Mouse (Mus musculus) natural killer cell, adult 2 months (primary cell): ENCODE results near the gene Rab11fip3.

Experiments
- DNase-seq, 2 experiments: peaks; one replicate each; pipeline ENCODE4 v3.0.0; 2022; ENCODE audit warnings: low spot score in 2 of 2

The Rab11fip3 gene

DNA sequence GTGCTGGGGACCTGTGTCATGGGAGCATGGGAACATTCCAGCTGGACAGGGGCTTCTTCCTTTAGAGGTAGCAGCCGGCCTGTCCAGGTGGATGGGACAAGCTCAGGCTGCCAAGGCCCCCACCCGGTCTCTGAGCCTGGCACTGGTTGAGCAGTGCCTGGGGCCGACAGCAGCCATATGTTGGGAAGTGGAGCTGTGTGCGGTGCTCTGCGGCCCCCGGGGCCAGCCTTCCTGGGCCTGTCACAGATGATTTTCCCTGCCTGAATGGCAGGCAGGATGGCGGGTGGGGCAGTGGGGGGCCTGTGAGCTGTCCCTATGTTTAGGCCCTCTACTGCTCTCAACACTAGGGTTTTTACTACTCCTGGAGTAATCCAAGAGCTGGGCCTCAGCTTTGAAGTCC, 113.2 kb downstream of the Rab11fip3 start:
- DNase-seq: no peak

DNA sequence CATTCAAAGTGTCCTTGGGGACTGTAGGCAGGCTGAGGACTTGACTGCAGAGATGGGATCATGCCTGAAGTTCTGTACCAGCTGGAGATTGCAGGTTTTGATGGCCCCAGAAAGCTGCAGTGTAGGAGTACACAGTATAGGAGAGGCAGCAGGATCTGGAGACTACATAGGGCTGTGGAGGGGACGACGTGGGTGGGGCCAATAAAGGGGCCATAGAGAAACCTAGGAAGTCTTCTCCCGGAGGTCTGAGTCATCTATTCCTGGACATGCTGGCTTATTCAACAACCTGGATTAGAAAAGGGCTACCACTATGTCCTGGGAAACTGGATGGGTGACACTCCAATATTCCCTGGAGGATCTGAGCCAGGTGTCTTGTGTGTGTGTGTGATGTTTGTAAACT, 113.6 kb downstream of the Rab11fip3 start:
- no peak for DNase-seq

DNA sequence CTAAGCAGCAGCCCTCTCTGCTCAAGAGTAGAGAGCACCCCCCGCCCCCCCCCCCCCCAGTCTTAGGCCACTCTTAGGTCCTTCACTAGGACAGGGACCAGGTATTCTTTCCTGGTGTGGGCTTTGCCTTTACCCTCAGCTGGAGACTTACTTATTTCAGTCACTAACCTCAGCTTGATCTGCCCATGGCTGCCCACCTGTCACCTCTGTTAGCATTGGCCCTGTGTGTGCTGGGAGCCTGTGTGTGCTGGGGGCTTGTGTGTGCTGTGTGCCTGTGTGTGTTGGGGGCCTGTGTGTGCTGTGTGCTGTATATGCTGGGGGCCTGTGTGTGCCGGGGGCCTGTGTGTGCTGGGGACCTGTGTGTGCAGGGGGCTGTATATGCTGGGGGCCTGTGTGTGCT, 114.7 kb downstream of the Rab11fip3 start:
- DNase-seq: no peak

DNA sequence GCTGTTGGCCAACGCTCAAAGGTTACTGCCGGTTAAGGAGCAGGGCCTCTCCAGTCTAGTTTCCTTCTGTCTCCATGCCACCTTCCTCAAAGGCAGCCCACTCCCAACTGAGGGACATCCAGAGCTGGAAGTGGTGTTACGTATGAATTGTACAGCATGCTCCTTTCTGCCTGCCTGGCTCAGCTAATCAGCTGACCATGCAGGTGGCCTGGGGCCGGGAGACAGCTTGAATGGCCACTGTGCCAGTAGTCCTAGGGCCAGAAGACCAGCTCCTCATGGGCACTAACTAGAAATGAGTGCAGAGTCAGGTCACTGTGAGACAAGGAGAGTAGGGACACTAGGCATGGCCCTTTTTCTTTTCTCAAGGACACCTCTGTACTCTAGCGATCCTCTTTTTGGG, 116.2 kb downstream of the Rab11fip3 start:
- no peak for DNase-seq

DNA sequence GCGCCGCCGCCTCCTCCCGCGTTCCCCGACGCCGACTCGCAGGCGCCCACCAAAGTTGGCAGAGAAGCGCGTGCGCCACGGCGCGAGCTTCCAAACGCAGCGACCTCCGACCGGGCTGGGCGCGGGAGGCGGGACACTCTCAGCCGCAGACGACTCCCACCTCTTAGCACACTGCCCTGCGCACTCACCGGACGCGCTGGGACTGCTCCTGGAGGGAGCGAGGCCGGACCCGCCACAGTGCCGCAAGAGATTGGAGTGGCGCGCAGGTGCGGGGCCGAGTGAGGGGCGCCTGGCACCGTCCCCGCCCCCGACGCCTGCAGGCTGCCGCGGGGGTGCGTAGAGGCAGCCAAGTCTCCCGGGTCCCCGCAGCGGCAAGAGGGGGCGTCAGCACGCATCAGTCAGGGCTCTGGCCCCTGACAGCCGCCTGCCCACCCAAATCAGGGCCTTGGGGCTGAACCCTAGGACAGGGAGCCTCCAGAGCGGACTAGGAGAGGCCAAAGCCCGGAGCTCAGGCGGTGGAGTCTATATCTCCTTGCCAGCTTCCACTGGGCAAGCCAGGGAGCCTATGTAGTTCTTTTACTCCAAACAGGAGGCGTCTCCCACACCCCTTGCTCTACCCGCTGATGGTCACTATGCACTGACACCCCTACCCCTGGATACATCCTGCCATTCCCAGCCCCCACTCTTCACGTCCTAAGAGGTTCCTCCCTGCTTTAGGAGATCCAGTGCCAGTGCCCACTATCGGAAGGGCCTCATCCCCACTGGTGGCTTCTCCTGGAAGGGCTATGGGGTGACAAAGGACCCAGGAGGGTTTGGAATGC, 117.3 kb downstream of the Rab11fip3 start, which contains the start of gene A930017K11Rik:
Gene A930017K11Rik, minus strand, starts transcription at position 763 of the 821 bp plus-strand sequence.
- DNase-seq: no peak

DNA sequence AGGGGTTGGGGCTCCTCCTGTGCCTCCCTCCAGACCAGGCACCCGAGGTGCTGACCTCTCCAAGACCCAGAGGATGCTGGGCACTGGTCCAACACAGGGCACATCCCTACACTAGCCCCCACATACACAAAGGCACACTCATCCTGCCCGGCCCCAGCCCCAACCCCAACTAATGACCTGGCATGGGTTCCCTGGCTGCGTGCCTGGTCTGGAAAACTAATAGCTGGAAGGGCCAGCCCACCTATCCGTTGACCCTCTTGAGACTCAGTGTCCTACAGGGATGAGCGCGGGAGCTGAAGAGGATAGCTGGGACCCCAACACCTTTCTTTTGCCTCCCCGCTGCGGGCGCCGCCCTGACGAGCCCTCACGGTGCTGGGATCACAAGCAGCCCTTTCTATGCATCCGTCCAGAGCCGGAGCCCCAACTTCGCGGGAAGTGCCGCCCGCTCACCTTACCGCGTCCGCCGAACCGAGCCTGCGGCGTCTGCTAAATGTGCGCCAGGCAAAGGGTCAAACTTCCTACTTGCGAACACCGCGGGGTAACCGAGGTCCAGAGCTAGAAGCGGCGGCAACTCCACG, 118.0 kb downstream of the Rab11fip3 start:
- DNase-seq: no peak

DNA sequence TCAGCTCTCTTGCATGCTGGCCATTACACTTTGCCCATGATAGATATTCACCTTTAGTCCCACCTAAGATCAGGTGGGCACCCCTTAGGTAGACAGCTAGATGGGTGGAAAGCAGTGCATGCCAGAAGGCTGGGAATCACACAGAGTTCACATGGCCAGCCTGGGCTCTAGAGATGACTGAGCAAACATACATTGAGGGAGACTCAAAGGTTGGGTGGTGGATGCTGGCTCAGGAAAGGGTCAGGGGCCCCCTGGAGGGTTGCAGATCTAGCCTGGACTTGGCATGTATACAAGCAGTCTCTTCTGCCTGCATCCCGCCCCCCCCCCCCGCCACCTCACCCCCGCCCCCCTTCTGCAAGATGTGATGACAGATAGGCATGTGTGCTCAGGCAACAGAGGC, 118.6 kb downstream of the Rab11fip3 start:
- DNase-seq: no peak

DNA sequence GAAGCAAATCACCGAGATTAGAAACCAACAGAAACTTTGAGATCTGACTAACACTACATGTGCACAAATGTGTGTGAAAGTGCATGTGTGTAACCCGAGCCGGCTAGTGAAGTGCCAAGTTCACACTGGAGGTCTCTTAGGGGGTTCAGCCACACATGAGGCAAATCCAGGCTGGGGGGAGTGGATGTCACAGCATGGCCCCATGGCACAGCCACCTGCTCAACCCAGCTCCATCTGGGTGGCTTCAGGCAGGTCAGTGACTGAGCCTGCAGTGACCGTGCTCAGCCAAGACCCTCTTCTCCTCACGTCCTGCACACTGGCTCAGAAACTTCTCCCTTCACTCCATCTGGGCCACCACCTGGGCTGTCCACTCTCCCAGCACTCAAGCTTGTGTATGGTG, 119.4 kb downstream of the Rab11fip3 start:
- no peak for DNase-seq

DNA sequence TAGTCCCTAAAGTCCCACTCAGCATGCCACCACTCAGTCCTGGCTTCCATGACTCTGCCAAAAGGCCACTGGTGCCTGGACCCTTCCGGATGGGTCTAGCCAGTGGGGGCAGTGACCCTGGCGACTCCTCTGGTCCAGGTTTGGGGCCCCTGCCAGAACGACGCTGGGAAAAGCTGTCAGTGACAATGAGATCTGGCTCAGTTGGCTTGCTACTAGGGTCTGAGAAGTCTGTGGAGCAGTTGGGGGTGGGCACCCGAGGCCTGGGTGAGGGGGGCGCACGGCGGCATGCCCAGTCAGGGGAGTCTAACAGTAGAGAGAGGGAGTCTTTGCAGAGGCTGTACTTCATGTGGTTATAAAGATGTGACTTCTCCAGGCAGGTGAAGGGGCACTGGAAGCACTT, 121.3 kb downstream of the Rab11fip3 start:
- no peak for DNase-seq

DNA sequence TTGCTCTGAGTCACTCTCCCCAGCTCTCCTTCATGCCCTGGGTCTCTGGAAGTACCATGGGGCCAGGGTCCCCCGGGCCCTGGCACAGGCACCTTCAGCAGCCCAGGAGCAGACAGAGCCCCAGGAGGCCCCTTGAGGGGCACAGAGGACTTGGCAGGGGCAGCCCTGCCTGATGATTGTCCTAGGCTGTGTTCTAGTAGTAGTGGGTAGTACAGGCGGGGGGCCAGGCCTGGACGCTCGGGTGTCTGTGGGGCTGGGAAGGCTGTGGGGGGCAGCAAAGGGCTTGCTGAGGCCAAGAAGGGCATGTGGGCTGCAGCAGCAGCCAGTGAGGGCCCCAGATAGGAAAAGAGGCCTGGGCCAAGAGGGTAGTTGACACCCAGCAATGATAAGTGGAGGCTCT, 121.8 kb downstream of the Rab11fip3 start:
- no peak for DNase-seq

DNA sequence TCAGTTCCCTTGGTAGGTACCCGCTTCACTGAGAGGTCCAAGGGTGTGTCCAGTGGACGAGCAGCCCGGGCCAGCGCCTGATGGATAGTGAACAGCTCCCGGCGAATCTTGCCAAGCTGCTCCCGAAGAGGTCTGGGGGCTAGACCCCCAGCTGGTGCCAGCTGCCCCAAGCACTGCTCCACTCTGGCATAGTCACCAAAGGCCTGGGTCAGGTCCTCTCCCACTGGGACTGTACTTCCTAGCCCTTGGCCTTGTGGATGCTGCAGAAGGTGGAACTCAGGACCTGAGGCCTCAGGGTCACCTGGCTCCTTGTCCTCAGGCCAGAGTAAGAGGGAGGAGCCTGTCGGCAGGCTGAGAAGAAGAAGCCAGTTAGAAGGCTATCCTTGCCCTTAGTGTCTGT, 122.5 kb downstream of the Rab11fip3 start:
- no peak for DNase-seq

DNA sequence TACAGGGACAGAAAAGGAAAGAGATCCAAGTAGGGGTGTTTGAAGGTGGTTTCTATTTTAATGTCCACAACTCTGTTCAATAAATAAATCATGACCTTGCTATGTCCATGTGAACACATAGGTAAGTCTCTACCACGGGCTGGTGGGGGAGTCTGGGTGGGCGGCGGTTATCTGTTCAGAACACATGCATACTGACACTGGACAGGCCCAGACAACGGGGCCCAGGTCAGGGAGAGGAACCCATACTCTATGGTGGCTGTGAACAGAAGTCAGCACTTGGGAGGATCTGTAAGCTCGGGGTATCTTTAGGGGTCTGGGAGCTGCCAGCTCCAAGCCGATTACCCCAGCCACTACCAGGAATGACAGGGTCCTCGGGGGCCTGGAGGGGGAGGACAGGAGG, 123.0 kb downstream of the Rab11fip3 start:
- DNase-seq: no peak

DNA sequence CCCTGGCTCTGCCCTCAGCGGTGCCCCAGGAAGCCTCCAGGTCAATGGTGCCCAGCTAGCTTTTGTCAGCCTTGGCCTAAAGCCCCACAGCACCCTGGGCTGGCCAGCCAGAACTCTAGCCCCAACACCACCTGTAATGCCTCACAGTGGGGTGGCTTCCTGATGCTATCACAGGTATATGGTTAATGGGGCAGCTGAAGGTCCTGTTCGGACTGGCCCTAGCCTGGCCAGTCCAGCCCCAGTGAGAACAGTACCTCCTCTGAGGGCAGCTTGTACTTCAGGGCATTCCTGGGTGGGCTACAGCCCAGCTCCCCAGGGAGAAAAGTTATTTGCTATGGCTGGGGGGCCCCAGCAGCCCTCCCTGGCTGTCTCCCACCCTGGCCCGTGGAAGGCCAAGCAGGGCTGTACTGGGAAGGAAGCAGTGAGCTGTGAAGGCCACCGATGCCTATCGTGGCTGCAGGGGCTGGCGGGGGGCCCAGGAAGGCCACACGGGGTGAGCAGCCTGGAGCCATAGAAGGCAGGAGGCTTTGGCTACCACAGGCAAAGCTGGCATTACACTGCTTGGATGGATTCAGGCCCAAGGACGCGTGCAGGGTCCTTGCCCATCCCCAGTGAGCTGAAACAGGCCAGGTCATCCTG, 123.7 kb downstream of the Rab11fip3 start:
- DNase-seq: no peak

DNA sequence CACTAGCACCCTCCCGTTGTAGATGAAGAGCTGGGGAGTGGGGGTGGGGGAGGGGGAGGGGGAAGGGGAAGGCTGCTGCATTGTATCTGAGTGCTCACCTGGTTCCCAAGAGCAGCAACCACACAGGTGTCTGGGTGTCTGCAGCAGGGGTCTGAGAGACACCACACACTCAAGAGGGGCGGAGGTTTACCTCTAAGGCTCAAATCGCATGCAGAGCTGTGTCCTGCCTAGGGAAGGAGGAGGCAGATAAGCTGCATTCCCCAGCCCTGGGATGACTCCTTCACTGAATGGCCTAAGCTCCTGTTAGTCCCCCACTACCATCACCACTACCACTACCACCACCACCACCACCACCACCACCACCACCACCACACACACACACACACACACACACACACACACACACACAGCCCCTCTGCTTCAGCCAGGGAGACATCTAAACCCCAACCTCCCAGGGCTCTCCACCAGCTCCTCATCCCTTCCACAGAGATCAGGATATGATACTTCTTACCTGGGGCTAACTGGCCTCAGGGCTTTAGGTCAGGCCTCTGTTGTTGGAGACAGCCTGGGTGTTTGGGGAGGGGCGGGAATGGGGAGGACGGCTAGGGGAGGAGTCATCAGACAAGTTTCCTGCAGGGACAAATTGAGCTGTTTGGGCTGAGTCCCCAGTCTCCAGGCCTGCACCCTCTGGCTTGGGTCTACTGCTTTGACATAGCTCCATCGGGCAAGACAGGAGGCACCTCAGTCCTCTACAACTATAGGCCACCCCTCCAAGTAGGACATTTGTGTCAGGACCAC, 124.8 kb downstream of the Rab11fip3 start, which contains the start of the genes Pigq and Nhlrc4:
Gene Pigq, minus strand, starts transcription at position 571 of the 798 bp plus-strand sequence.
Gene Nhlrc4, minus strand, starts transcription at position 596 of the 798 bp plus-strand sequence.
- DNase-seq: no peak

DNA sequence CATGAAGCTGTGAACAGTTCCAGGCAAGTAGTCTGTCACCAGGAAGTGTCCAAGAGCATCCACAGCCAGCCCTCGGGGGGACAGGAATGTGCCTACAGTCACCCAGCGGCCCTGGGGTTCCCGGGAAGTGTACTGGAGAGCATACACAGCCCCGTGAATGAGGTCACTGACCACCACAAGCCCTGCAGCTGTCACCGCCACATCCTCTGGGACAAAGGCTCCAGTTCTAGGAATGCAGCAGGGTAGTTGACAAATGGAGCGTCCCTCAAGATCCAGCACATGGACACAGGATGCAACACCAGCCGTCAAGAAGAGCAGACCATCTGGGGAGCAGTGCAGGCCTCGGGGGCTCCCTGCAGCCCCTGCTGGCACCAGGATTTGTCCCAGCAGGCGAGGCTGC, 125.6 kb downstream of the Rab11fip3 start:
- DNase-seq: no peak

DNA sequence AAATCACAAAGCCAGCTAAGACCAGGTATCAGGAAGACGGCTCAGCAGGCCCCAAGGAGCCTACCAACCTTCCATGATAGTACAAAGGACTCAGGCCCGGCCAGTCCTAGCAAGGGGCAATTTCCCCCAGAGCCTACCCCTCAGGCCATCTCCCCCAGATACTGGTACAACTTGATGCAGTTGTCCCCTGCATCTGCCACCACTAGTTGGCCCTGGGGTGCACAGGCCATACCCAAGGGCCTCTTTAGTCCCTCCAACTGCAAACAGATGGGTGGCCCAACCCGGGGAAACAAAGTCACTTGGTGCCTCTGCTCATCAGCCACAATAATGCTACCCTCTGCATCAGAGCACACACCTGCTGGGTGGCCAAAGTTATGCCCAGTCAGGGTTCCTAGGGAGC, 126.1 kb downstream of the Rab11fip3 start:
- no peak for DNase-seq

DNA sequence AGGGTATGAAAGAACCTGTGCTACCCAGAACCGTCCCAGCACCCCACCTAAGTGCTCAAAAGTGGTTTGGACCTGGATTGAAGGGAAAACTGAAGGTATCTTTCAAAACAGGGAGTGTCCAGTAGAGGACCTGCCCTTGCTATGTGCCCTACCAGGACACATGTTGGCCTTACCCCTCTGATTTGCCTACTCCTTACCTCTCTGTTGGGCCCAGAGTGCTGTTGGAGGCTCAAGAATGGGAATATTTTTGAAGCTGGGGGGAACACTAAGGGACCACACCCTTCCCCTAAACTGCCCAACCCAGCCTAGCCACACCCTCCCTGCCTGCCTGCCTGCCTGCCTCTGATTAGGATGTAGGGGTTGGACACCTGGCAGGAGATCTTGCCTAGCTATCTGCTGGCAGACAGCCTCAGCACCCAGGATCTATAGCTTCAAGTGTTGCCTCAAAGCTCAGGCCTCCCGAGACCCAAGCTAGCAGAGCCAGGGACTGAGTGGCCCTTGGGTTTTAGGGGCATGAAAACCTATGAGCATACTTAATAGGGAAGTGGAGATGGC, 126.7 kb downstream of the Rab11fip3 start:
- no peak for DNase-seq

DNA sequence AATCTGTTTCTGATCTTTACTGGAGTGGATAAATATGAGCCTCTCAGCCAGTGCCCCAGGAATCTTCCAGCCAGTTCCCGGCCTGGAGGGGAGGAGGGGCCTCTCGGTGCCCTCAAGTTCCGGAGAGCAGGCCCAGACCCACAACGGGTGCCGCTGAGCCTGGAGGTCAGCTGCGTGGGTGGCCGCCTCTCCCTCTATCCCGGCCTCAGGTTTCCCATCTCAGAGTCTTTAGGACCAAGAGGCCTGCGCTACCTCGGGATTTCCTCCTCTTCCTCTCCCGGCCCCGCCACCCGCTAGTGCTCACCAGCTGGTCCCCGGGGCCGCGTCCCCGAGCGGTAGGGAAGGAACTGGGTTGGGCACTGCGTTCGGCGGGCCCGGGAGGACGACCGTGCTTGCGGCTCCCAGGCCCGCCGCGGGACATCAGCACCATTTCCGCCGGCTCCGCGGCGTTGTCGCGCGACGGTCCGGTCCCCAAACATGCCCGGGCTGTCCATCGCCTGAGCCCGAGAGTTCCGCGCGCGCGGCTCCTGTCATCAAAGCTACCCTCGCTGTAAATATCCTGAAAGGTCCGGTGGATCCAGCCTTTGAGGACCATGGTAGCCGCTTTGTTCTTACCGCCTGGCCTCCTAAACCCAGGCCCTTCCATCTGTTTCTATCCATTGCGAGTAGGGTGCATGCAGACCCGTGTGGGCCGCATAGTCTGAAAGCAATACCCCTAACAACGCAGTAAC, 127.7 kb downstream of the Rab11fip3 start:
- DNase-seq: peak; percentile 53 to 69
